Mouse (Mus musculus) brain, adult 10 weeks (tissue): ENCODE measurements around the gene Acsf2. TPM values are rescaled to one million over a fixed set of nuclear protein-coding genes. Genes with fewer than 3 reads are reported as not detected.

Experiments used
- polyA plus RNA-seq: library from polyadenylated mRNA; stranded (reverse); fragments of 350-450 nt; fragmentation: Illumina TruSeq; extraction: RNeasy Lipid Tissue Mini Kit (QIAGEN cat#74804); gene quantifications from one replicate; pipeline ENCODE4 v1.2.3, GENCODE M21; 2015; ENCODE audit warnings: low read depth, low replicate concordance

Gene Acsf2
- 10.9 TPM for polyA plus RNA-seq

DNA sequence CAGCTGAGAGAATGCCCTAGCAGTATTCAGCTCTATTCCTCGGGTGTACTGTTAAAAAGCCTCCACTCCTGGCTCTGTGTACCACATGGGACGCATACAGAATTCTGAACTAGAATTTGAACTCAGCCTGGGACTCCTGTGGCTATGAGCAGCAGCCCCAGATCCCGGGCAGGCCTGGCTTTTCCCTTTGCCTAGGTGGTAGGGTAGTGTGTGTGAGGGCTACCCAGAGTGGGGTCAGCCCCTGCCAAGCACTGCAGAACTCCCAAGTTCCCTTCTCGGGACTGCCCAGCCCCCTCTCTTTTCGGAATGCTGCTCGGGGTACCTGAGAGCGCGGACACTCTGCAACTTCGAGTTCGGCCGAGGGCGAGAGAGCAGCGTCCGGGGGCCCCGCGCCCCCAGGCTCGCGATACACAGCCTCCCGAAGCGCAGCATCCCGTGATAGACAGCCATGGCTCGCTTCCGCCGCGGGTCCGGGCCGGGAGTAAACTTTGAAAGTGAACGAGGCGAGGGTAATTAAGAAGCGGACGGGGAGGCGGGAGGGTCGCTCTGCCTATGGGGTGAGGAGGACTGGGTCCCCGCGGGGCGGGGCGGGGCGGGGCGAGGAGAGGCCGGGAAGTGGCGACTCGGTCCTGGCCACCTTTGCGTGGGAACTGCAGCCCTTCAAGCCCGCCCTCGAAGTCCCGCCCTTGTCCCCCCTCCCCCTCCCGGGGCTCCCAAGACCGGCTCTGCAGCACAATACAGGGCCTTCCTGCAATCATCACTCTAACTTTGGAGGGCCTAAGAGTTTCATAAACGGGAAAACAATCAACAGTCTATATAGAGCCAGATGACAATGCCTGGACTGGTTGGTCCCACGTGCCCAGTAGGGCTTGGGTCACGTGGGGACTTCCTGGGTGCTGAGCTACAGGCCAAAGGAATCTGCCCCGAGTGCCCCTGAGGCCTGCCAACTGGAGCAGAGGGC is at the start of gene Acsf2:
Gene Acsf2, minus strand, starts transcription at position 551 of the 961 bp plus-strand sequence.

GRCm38 (mm10) chr11:94629199-94629883 is 27.7 kb upstream of the Acsf2 start, which contains the start of gene Lrrc59:
Lrrc59 (plus strand) TSS chr11:94629767.

GRCm38 (mm10) chr11:94564437-94565150 is 37.1 kb downstream of the Acsf2 start, which contains the start of gene Chad:
Chad (plus strand) TSS chr11:94565047.

DNA sequence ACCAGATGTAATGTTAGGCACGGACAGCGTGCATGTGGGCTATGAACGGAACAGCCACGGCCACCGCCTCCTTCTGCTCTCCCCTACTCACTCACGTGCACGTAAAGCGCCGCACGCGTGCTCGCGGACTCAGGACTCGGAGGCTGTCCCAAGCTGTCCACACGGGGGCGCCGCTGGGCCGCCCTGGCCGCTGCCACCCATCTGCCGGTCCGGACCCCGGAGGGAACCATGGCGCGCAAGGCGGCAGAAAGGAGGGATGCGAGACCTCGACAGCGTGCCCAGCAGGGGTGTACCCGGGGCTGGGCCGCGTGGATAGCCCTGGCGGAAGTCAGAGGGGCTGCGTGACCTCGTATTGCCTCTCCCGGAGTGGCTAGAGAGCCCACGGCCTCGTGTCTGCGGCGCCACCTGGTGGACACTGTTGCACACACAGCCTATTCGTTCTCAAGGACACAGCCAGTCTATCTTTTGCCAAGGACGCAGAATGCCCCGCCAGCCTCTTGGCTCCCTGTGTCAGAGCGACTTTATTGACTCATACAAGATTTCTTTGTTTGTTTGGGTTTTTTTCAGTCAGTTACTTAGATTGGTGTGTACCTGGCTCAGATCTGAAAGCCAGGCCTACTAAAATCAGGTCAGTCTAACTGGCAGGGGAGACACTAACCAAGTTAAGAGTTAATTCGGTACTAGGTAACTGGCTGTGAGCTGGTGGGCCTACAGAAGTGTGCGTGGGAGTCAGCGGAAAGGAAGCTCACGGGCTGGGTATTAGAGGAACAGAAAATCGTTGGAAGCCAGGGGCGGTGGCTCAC is 52.6 kb downstream of the Acsf2 start, which contains the start of gene Rsad1:
Gene Rsad1, minus strand, starts transcription at position 368 of the 803 bp plus-strand sequence.

DNA sequence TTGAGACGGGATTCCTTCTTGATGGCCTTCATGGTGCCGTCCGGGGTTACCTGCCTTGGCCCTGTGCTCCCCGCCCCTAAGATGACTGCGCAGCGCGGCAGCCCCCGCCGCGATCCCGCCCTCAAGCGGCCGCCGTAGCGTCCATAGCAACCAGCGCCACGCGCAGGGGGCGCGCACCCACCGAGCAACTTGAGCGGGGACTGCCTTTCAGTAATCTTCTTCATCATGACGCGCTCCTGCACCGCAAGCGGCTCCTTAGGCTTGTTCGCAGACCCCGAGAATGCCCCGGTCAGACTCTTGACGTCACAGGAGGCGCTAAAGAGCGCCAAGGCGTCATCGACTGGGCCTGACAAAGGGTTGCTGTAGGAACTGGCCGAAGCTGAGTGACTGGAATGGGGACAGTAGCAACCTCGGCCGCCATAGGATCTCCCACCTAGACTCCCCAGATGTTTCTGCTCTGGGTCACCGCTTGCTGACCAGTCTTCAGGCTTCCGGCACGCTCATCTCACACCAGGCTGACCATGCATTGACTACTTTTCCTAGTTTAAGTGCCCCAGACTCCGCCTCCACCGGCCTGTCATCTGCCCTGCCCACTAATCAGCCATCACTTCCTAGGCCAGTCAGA is 80.3 kb downstream of the Acsf2 start, which contains the start of gene Mycbpap:
Gene Mycbpap, minus strand, starts transcription at position 524 of the 625 bp plus-strand sequence.

Other genes starting within 250 kb of the Acsf2 start
- gene Abcc3, start 208.9 kb downstream of the Acsf2 start, polyA plus RNA-seq = 1.5 TPM
- gene Cacna1g, start 127.7 kb downstream of the Acsf2 start, polyA plus RNA-seq = 56.4 TPM
- gene Spata20, start 115.7 kb downstream of the Acsf2 start, polyA plus RNA-seq = 0.58 TPM
- 3.0 TPM for gene Epn3, start 101.9 kb downstream of the Acsf2 start, polyA plus RNA-seq
- 3.5 TPM for gene Mycbpap, start 80.1 kb downstream of the Acsf2 start, polyA plus RNA-seq
- gene Rsad1, start 52.6 kb downstream of the Acsf2 start, polyA plus RNA-seq = 8.6 TPM
- gene Chad, start 36.8 kb downstream of the Acsf2 start, polyA plus RNA-seq = not detected
- 93.8 TPM for gene Lrrc59, start 27.9 kb upstream of the Acsf2 start, polyA plus RNA-seq
- 136 TPM for gene Mrpl27, start 51.9 kb upstream of the Acsf2 start, polyA plus RNA-seq
- gene Eme1, start 52.1 kb upstream of the Acsf2 start, polyA plus RNA-seq = not detected
- gene Xylt2, start 75.6 kb upstream of the Acsf2 start, polyA plus RNA-seq = 23.4 TPM
- not detected for gene Gm11541, start 102.6 kb upstream of the Acsf2 start, polyA plus RNA-seq
- gene Cdc34b, start 139.9 kb upstream of the Acsf2 start, polyA plus RNA-seq = not detected
- not detected for gene Tmem92, start 180.8 kb upstream of the Acsf2 start, polyA plus RNA-seq